Mouse (Mus musculus): Measurements from ENCODE around the gene Asic1. TPM values are rescaled to one million over a fixed set of nuclear protein-coding genes. Genes with fewer than 3 reads are reported as not detected.

Asic1 gene
- polyA plus RNA-seq, 2 experiments = 1.4 to 3.4 TPM

GRCm38 (mm10) chr15:99653291-99653690, 16.9 kb upstream of the Asic1 start:
- Histone ChIP-seq H3K4me3 (replicated peaks; ENCODE audit: low read length) (peak overlapping the region; percentile 16; the same call in 1 of the 2 replicates), H3K4me2 (replicated peaks; ENCODE audit: low read depth, low read length, severe bottlenecking) (peak overlapping the region; percentile 40), H3K36me3 (ENCODE audit: control insufficient read depth, insufficient read depth, low read length) (no peaks in the 10 kb centered on the region), H3K27me3 (ENCODE audit: control insufficient read depth, insufficient read depth, low read length) (peaks cover 22% of the 10 kb centered on the region; the same call in 1 of the 2 replicates), H3K9ac (ENCODE audit: low read depth, low read length, severe bottlenecking) (peak overlapping the region; percentile 21; the same call in 1 of the 2 replicates), H3K9me3 (ENCODE audit: control insufficient read depth, low read length) (no peaks in the 10 kb centered on the region), H3K27ac (replicated peaks; ENCODE audit: low read depth, low read length) (no peak overlapping the region), H3K4me1 (ENCODE audit: control insufficient read depth, insufficient read depth, low read length) (peaks cover 17% of the 10 kb centered on the region)
- TF ChIP-seq POLR2A (IDR thresholded peaks at IDR 0.05; ENCODE audit: borderline replicate concordance, extremely low read depth, insufficient read depth, insufficient read length) = no peak
- DNase-seq (ENCODE audit: low spot score) (no peak), ATAC-seq (ENCODE audit: low FRiP score, low read depth) (no peak)
- WGBS = 7% methylated on average over 8 of the region's 8 CpGs

GRCm38 (mm10) chr15:99653876-99654275, 16.3 kb upstream of the Asic1 start:
- Histone ChIP-seq H3K36me3 (ENCODE audit: control insufficient read depth, insufficient read depth, low read length) (no peaks in the 10 kb centered on the region), H3K4me2 (replicated peaks; ENCODE audit: low read depth, low read length, severe bottlenecking) (peak overlapping the region; percentile 40), H3K27ac (replicated peaks; ENCODE audit: low read depth, low read length) (no peak overlapping the region), H3K27me3 (ENCODE audit: control insufficient read depth, insufficient read depth, low read length) (peaks cover 22% of the 10 kb centered on the region; the same call in 1 of the 2 replicates), H3K4me3 (replicated peaks; ENCODE audit: low read length) (peak overlapping the region; percentile 16; the same call in 1 of the 2 replicates), H3K4me1 (ENCODE audit: control insufficient read depth, insufficient read depth, low read length) (peaks cover 12% of the 10 kb centered on the region), H3K9me3 (ENCODE audit: control insufficient read depth, low read length) (no peaks in the 10 kb centered on the region), H3K9ac (ENCODE audit: low read depth, low read length, severe bottlenecking) (peak overlapping the region; percentile 21; the same call in 1 of the 2 replicates)
- TF ChIP-seq POLR2A (IDR thresholded peaks at IDR 0.05; ENCODE audit: borderline replicate concordance, extremely low read depth, insufficient read depth, insufficient read length) = no peak
- DNase-seq (ENCODE audit: low spot score) = no peak
- no peak for ATAC-seq (ENCODE audit: low FRiP score, low read depth)
- WGBS = 4% methylated on average over 21 of the region's 21 CpGs

- no peaks in the 10 kb centered on the region for H3K4me1 ChIP-seq (ENCODE audit: control insufficient read depth, insufficient read depth, low read length)
- WGBS = 49% methylated on average over 9 of the region's 9 CpGs
- no peak overlapping the region for H3K4me3 ChIP-seq (replicated peaks; ENCODE audit: low read length)
- H3K9me3 ChIP-seq (ENCODE audit: control insufficient read depth, low read length) = no peaks in the 10 kb centered on the region
- DNase-seq (ENCODE audit: low spot score) (no peak), ATAC-seq (ENCODE audit: low FRiP score, low read depth) (no peak)
- H3K36me3 ChIP-seq (ENCODE audit: control insufficient read depth, insufficient read depth, low read length) = no peaks in the 10 kb centered on the region
- H3K4me2 ChIP-seq (replicated peaks; ENCODE audit: low read depth, low read length, severe bottlenecking) = no peak overlapping the region
- peaks cover 22% of the 10 kb centered on the region; the same call in 1 of the 2 replicates for H3K27me3 ChIP-seq (ENCODE audit: control insufficient read depth, insufficient read depth, low read length)
- H3K27ac ChIP-seq (replicated peaks; ENCODE audit: low read depth, low read length) = no peak overlapping the region
- H3K9ac ChIP-seq (ENCODE audit: low read depth, low read length, severe bottlenecking) = no peak overlapping the region
- TF ChIP-seq POLR2A (IDR thresholded peaks at IDR 0.05; ENCODE audit: borderline replicate concordance, extremely low read depth, insufficient read depth, insufficient read length) = no peak
These were observed 14.2 kb upstream of the Asic1 start for GRCm38 (mm10) chr15:99655956-99656355.

GRCm38 (mm10) chr15:99658437-99658836, 11.7 kb upstream of the Asic1 start:
- no peaks in the 10 kb centered on the region for H3K36me3 ChIP-seq (ENCODE audit: control insufficient read depth, insufficient read depth, low read length)

GRCm38 (mm10) chr15:99661121-99661830, 8.9 kb upstream of the Asic1 start:
- no peak for ATAC-seq (ENCODE audit: low FRiP score, low read depth)
- Histone ChIP-seq H3K4me1 (ENCODE audit: control insufficient read depth, insufficient read depth, low read length) (peaks cover 11% of the 10 kb centered on the region), H3K27me3 (ENCODE audit: control insufficient read depth, insufficient read depth, low read length) (peaks cover 16% of the 10 kb centered on the region), H3K4me2 (replicated peaks; ENCODE audit: low read depth, low read length, severe bottlenecking) (no peak overlapping the region), H3K9me3 (ENCODE audit: control insufficient read depth, low read length) (no peaks in the 10 kb centered on the region), H3K9ac (ENCODE audit: low read depth, low read length, severe bottlenecking) (no peak overlapping the region), H3K27ac (replicated peaks; ENCODE audit: low read depth, low read length) (no peak overlapping the region), H3K36me3 (ENCODE audit: control insufficient read depth, insufficient read depth, low read length) (no peaks in the 10 kb centered on the region), H3K4me3 (replicated peaks; ENCODE audit: low read length) (no peak overlapping the region)
- WGBS = 93% methylated on average over 15 of the region's 15 CpGs
- DNase-seq (ENCODE audit: low spot score) = no peak
- TF ChIP-seq POLR2A (IDR thresholded peaks at IDR 0.05; ENCODE audit: borderline replicate concordance, extremely low read depth, insufficient read depth, insufficient read length) = no peak

More at GRCm38 (mm10) chr15:99658437-99658836, 11.7 kb upstream of the Asic1 start:
- H3K27me3 ChIP-seq (ENCODE audit: control insufficient read depth, insufficient read depth, low read length) = peaks cover 13% of the 10 kb centered on the region; the same call in 1 of the 2 replicates
- WGBS = 53% methylated on average over 2 of the region's 2 CpGs
- no peak overlapping the region for H3K4me3 ChIP-seq (replicated peaks; ENCODE audit: low read length)
- no peak overlapping the region for H3K27ac ChIP-seq (replicated peaks; ENCODE audit: low read depth, low read length)
- no peak overlapping the region for H3K9ac ChIP-seq (ENCODE audit: low read depth, low read length, severe bottlenecking)
- ATAC-seq (ENCODE audit: low FRiP score, low read depth) (no peak), DNase-seq (ENCODE audit: low spot score) (no peak)
- H3K4me1 ChIP-seq (ENCODE audit: control insufficient read depth, insufficient read depth, low read length) = no peaks in the 10 kb centered on the region; the same call in 1 of the 2 replicates
- TF ChIP-seq POLR2A (IDR thresholded peaks at IDR 0.05; ENCODE audit: borderline replicate concordance, extremely low read depth, insufficient read depth, insufficient read length) = no peak
- no peaks in the 10 kb centered on the region for H3K9me3 ChIP-seq (ENCODE audit: control insufficient read depth, low read length)
- H3K4me2 ChIP-seq (replicated peaks; ENCODE audit: low read depth, low read length, severe bottlenecking) = no peak overlapping the region
